Mouse (Mus musculus): ENCODE measurements around the gene Olfr921. TPM values are rescaled to one million over a fixed set of nuclear protein-coding genes. Genes with fewer than 3 reads are reported as not detected.

Gene Olfr921
- total RNA-seq (2021): not detected
- long read RNA-seq, experiment 1: 0 reads
- long read RNA-seq, experiment 2: 0 reads

DNA sequence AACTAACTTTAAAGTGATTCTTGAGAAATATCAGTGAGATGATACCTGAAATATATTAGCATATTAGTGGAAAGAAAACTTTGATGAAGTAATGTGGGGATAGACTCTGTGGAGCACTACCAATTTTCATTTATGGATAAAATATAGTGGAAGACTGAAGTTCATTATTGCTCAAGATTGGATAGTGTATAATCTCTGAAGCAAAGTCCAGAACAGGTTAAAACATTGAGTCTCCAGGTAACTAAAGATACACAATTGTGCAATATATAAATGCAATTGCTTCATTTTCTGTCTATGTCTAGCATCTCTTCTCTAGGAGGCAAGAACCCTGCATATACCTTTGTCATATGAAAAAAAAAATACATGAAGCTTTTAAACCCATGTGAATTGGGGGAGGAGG lies at the start of gene Olfr921:
Olfr921 (plus strand) TSS at position 301 of the 400 bp plus-strand sequence.
- DNase-seq: no peak

GRCm38 (mm10) chr9:38724044-38724443 lies 48.8 kb upstream of the Olfr921 start:
- DNase-seq: no peak

DNA sequence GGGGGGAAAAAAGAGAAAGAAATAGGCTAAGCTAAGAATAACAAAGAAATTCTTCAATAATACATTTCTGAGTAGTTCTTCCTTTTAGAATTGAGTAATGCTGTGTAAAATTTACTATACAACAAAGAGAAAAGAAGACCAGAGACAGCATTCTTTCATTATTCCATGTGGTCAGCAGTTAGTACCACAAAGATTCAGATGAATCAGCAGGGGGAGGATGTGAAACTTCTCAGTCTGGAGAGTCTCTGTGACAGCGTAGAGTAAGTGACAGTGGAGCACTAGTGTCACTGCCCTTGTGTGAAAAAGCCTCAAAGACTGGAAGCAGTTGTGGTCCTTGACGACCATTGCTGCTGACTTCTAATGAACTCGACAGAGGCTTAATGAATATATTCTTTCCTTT lies 44.6 kb upstream of the Olfr921 start:
- DNase-seq: no peak

- DNase-seq: no peak
These were observed 31.5 kb upstream of the Olfr921 start for GRCm38 (mm10) chr9:38741408-38741807.

DNA sequence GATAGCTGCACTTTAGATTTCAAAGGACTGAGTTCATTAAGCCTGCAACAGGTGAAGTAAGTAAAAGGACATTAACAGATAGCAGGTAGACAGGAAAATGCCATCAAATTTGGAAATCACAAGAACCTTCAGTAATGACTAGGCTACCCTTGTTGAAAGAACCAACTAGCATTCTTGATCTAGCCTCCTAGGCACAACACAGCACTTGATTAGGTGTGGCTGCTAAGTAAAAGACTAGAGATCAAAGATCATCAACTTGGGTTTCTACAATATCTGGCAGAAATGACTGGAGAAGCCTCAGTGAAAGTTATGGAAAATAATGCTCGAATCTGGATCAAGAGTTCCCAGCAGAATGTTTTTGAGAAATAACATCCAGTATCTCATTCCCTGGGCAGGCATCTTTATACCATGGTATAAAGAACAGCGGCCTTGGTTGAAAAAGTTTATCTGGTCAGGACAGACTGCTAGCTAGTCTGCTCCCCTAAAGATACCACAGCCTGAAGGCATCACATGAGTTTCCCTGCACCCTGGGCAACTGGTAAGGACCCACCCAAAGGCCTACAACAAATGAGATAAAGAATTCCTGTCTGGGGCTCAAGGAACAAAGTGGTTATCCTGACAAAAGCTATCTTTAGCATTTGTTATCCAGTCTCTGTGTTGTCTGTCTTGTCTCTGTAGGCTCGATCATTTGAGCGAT lies 28.1 kb upstream of the Olfr921 start:
- DNase-seq: no peak

DNA sequence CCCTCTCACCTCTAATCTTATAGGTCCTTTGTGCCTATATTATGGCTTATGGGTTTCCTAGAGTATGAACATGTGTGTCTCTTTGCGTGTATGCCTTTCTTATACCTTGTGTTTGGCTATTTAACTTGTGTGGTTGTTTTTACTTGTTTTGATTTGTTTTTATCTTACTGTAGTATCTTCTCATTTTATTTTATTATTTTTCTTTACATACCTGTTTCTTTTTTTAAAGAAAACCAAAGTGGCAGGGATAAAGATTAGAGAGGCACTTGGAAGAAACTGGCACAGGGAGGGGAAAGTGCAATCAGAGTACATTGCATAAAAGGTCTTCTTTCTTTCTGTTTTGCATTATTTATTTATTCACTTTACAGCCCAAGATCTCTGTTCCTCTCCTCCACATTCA lies 20.9 kb upstream of the Olfr921 start, which contains the start of gene Olfr920:
Olfr920 (plus strand) TSS at position 301 of the 400 bp plus-strand sequence.
- DNase-seq: no peak

DNA sequence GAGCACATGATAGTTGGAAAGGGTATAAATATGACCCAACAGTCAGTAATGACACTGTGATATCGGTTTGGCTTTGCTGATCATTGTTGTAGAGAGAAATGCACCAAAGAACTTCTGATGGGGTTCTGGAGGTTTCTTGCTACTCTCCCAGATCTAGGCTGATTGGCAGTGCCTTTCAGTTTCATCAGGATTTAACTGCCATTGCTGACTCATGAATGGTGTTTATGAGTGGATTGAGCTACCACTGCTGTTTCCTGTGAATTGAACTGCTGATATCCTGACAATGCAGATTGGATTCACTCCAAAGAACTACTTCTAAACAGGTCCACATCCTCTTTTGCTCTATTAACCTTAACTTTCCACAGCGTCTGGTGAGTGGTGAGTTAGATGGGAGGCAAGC lies 19.8 kb downstream of the Olfr921 start:
- no peak for DNase-seq

DNA sequence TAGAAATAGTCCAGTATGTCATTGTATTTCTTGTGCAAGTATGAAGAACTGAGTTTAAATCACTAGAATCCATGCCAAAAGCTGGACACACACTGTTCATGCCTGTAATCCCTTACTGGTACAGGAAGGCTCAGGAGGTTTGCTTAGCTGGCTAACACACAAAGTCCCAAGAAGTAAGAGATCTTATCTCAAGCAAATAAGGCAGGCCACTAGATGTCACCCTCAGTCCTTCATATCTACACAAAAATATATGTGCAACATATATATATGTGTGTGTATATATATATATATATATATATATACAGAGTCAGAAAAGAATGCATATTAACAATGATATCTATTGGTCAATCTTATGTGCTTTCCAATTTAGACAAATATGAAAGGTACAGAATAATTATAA lies 32.8 kb downstream of the Olfr921 start:
- DNase-seq: no peak

GRCm38 (mm10) chr9:38814314-38814713 lies 41.4 kb downstream of the Olfr921 start, which contains the start of gene Olfr922:
Olfr922 (plus strand) TSS chr9:38814614.
- no peak for DNase-seq

DNA sequence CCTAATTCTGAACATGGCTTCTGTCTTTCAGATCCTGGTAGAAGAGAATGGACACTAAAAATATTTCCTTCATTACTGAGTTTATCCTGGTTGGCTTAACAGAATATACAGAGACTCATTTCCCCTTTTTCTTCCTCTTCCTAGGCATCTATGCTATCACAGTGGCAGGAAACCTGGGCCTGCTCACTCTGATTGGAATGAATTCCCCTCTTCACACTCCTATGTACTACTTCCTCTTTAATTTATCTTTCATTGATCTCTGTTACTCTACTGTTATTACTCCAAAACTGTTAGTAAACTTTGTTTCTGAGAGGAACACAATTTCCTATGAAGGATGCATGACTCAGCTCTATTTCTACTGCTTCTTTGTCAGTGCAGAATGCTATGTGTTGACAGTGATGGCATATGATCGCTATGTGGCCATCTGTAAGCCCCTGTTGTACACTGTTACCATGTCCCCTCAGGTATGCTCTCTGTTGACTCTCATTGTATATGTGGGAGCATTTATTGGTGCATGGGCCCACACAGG lies 42.7 kb downstream of the Olfr921 start:
- DNase-seq: no peak

- DNase-seq: no peak
These were observed 53.4 kb downstream of the Olfr921 start, which contains the start of gene Olfr923 for GRCm38 (mm10) chr9:38826245-38826644. Olfr923 (plus strand) TSS chr9:38826545.

Other genes with a start within 250 kb of the Olfr921 start
- gene Olfr910, start 235.2 kb upstream of the Olfr921 start, total RNA-seq (2021): not detected
- gene Olfr912, start 192.9 kb upstream of the Olfr921 start, total RNA-seq (2021): not detected
- gene Olfr913, start 180.3 kb upstream of the Olfr921 start, total RNA-seq (2021): not detected
- gene Olfr914, start 168.0 kb upstream of the Olfr921 start, total RNA-seq (2021): not detected
- not detected for gene Olfr916, start 113.2 kb upstream of the Olfr921 start, total RNA-seq (2021)
- not detected for gene Olfr917, start 107.2 kb upstream of the Olfr921 start, total RNA-seq (2021)
- gene Olfr918, start 98.5 kb upstream of the Olfr921 start, total RNA-seq (2021): not detected
- gene Olfr919, start 69.4 kb upstream of the Olfr921 start, total RNA-seq (2021): not detected
- 10 to 100 TPM; 11.2 to 13.2 TPM for gene Vwa5a, start 54.8 kb upstream of the Olfr921 start, total RNA-seq (2021)
- gene Olfr920, start 20.8 kb upstream of the Olfr921 start, total RNA-seq (2021): under 1 TPM in 1 of 2 experiments, not detected in 1; 0.05 TPM
- not detected for gene Olfr922, start 41.5 kb downstream of the Olfr921 start, total RNA-seq (2021)
- not detected for gene Olfr923, start 53.5 kb downstream of the Olfr921 start, total RNA-seq (2021)
- not detected for gene Olfr924, start 71.4 kb downstream of the Olfr921 start, total RNA-seq (2021)
- gene Olfr26, start 82.0 kb downstream of the Olfr921 start, total RNA-seq (2021): not detected
- not detected for gene Olfr926, start 104.1 kb downstream of the Olfr921 start, total RNA-seq (2021)
- gene Olfr930, start 156.7 kb downstream of the Olfr921 start, total RNA-seq (2021): not detected
- not detected for gene Olfr933, start 199.2 kb downstream of the Olfr921 start, total RNA-seq (2021)
- gene Olfr934, start 215.2 kb downstream of the Olfr921 start, total RNA-seq (2021): not detected
- gene Olfr935, start 226.6 kb downstream of the Olfr921 start, total RNA-seq (2021): not detected

Measured in gastrocnemius, postnatal 25 days (tissue).